Mouse (Mus musculus) liver, postnatal 0 days (tissue): ENCODE data around the gene Tmem109. TPM values are rescaled to one million over a fixed set of nuclear protein-coding genes. Genes with fewer than 3 reads are reported as not detected.
A peak's percentile ranks its signal among the peaks of the same experiment; 100 is the strongest.

ENCODE experiments used
- ATAC-seq: fragments of 200-750 bp; cut with Nextera tagmentation; 2 replicates; pipeline ENCODE4 v1.8.0; 2017; ENCODE audit warnings: mild to moderate bottlenecking, moderate library complexity
- DNase-seq: peaks from one replicate; pipeline ENCODE4 v3.0.0-alpha.2; 2016
- H3K27ac ChIP-seq: fragments of 300-500 bp; sonication (generic); 2 replicates; pipeline ENCODE4 v1.5.1; 2014; ENCODE audit warnings: antibody characterized with exemption, moderate library complexity, mild to moderate bottlenecking, low read depth
- H3K27me3 ChIP-seq: fragments of 300-500 bp; sonication (generic); 2 replicates; pipeline ENCODE4 v1.6.1; 2014; ENCODE audit warnings: low read length, control low read depth, mixed read lengths; ENCODE audit not compliant: insufficient read depth
- H3K36me3 ChIP-seq: fragments of 300-500 bp; sonication (generic); replicated peaks from 2 replicates; pipeline ENCODE4 v1.6.1; 2014; ENCODE audit warnings: mild to moderate bottlenecking, control low read depth, low read length, moderate library complexity, mixed read lengths; ENCODE audit not compliant: insufficient read depth
- H3K4me1 ChIP-seq: fragments of 300-500 bp; sonication (generic); 2 replicates; pipeline ENCODE4 v1.6.1; 2014; ENCODE audit warnings: antibody characterized with exemption, mild to moderate bottlenecking, control low read depth; ENCODE audit not compliant: insufficient read depth
- H3K4me2 ChIP-seq: fragments of 300-500 bp; sonication (generic); 2 replicates; pipeline ENCODE4 v1.6.1; 2014; ENCODE audit warnings: low read depth, mild to moderate bottlenecking, low read length, moderate library complexity, mixed read lengths
- H3K4me3 ChIP-seq: fragments of 300-500 bp; sonication (generic); 2 replicates; pipeline ENCODE4 v1.5.1; 2014; ENCODE audit warnings: low read depth, low read length
- H3K9ac ChIP-seq: fragments of 300-500 bp; sonication (generic); replicated peaks from 2 replicates; pipeline ENCODE4 v1.6.1; 2014; ENCODE audit warnings: mild to moderate bottlenecking, moderate library complexity
- H3K9me3 ChIP-seq: fragments of 300-500 bp; sonication (generic); 2 replicates; pipeline ENCODE4 v1.6.1; 2016; ENCODE audit warnings: mild to moderate bottlenecking, control low read depth, low read length, mixed read lengths
- CTCF ChIP-seq: sonication (generic); IDR thresholded peaks from 2 replicates; pipeline ENCODE4 v1.5.1; 2016; ENCODE audit warnings: antibody characterized with exemption, low read depth
- EP300 ChIP-seq: IDR thresholded peaks from 2 replicates; pipeline ENCODE4 v1.6.1; 2016; ENCODE audit warnings: antibody characterized with exemption, low read depth, mild to moderate bottlenecking
- WGBS: fragments of 180-500 bp; shearing (Covaris S2); extraction: QIAGEN DNeasy Blood & Tissue Kit; methylation state at CpG from one replicate; pipeline ENCODE4 v1.1.7; 2014; ENCODE audit not compliant: insufficient replicate concordance; 5-methylcytosine and 5-hydroxymethylcytosine counted together
- polyA plus RNA-seq: library from polyadenylated mRNA; unstranded; fragments of >200 nt; fragmentation: Nextera tagmentation; extraction: Ambion mirVana; gene quantifications from 2 replicates; pipeline ENCODE4 v1.2.1, GENCODE M21; 2015

Gene Tmem109
- polyA plus RNA-seq, 1 experiment from 2014 or later, result 12.8 TPM

GRCm38 (mm10) chr19:10878201-10878837, 3.5 kb downstream of the Tmem109 start:
- 76% methylated on average over 7 of the region's 7 CpGs for WGBS
- ATAC-seq (no peak), DNase-seq (no peak)
- Histone ChIP-seq H3K4me1 (peaks cover 20% of the 10 kb centered on the region), H3K4me3 (no peak overlapping the region), H3K4me2 (no peak overlapping the region), H3K9me3 (no peaks in the 10 kb centered on the region), H3K36me3 (peaks cover 6% of the 10 kb centered on the region; the same call in 1 of the 2 replicates), H3K9ac (no peak overlapping the region), H3K27me3 (no peaks in the 10 kb centered on the region), H3K27ac (no peak overlapping the region)
- TF ChIP-seq CTCF (no peak), EP300 (no peak)

- Histone ChIP-seq H3K27me3 (peaks cover 21% of the 10 kb centered on the region), H3K4me1 (peaks cover 11% of the 10 kb centered on the region; the same call in 1 of the 2 replicates), H3K4me2 (no peak overlapping the region), H3K9ac (no peak overlapping the region), H3K27ac (no peak overlapping the region), H3K9me3 (no peaks in the 10 kb centered on the region), H3K4me3 (no peak overlapping the region), H3K36me3 (peaks cover 14% of the 10 kb centered on the region)
- 71% methylated on average over 14 of the region's 14 CpGs for WGBS
- ATAC-seq (no peak), DNase-seq (no peak)
- TF ChIP-seq CTCF (no peak), EP300 (no peak)
Observed at GRCm38 (mm10) chr19:10871328-10871961, 10.4 kb downstream of the Tmem109 start.

- Histone ChIP-seq H3K4me3 (no peak overlapping the region), H3K9ac (no peak overlapping the region), H3K27me3 (peaks cover 21% of the 10 kb centered on the region), H3K4me1 (peaks cover 11% of the 10 kb centered on the region; the same call in 1 of the 2 replicates), H3K36me3 (peaks cover 14% of the 10 kb centered on the region), H3K4me2 (no peak overlapping the region), H3K27ac (no peak overlapping the region), H3K9me3 (no peaks in the 10 kb centered on the region)
- DNase-seq (no peak), ATAC-seq (no peak)
- TF ChIP-seq EP300, result no peak
- TF ChIP-seq CTCF, result no peak
- 86% methylated on average over 3 of the region's 3 CpGs for WGBS
Observed at GRCm38 (mm10) chr19:10870676-10871075, 11.1 kb downstream of the Tmem109 start.

- no peak for ATAC-seq
Observed at GRCm38 (mm10) chr19:10869886-10870527, 11.8 kb downstream of the Tmem109 start, which contains the start of gene Tmem132a. Gene Tmem132a, minus strand, starts transcription at chr19:10869940.

GRCm38 (mm10) chr19:10869241-10869885, 12.4 kb downstream of the Tmem109 start:
- ATAC-seq, result peak; percentile 56
- H3K36me3 ChIP-seq, result peaks cover 14% of the 10 kb centered on the region
- H3K9ac ChIP-seq, result peak overlapping the region; percentile 23; the same call in 1 of the 2 replicates
- peak overlapping the region; percentile 45 for H3K4me3 ChIP-seq
- peak; percentile 60 for DNase-seq
- H3K4me1 ChIP-seq, result peaks cover 11% of the 10 kb centered on the region; the same call in 1 of the 2 replicates
- no peak overlapping the region for H3K27ac ChIP-seq
- WGBS, result under 1% methylated on average over 43 of the region's 43 CpGs
- H3K9me3 ChIP-seq, result no peaks in the 10 kb centered on the region
- TF ChIP-seq EP300 (no peak), CTCF (0 out of 2 replicates have a peak, but pooled peaks have one; percentile 17)
- H3K27me3 ChIP-seq, result peaks cover 21% of the 10 kb centered on the region
- H3K4me2 ChIP-seq, result peak overlapping the region; percentile 66

More at GRCm38 (mm10) chr19:10869886-10870527, 11.8 kb downstream of the Tmem109 start, which contains the start of gene Tmem132a:
- Histone ChIP-seq H3K9ac (peak within 1 kb of the TSS; percentile 23; the same call in 1 of the 2 replicates), H3K36me3 (peaks cover 14% of the 10 kb centered on the region), H3K27ac (no peak within 1 kb of the TSS), H3K4me2 (peak within 1 kb of the TSS; percentile 66), H3K4me3 (peak within 1 kb of the TSS; percentile 45), H3K9me3 (no peaks in the 10 kb centered on the region), H3K4me1 (peaks cover 11% of the 10 kb centered on the region; the same call in 1 of the 2 replicates), H3K27me3 (peaks cover 21% of the 10 kb centered on the region)
- DNase-seq, result no peak
- WGBS, result 13% methylated on average over 8 of the region's 8 CpGs
- TF ChIP-seq CTCF (no peak), EP300 (no peak)
